Mouse (Mus musculus): Measurements from ENCODE around the gene B3gnt8. TPM values are rescaled to one million over a fixed set of nuclear protein-coding genes. Genes with fewer than 3 reads are reported as not detected.

The B3gnt8 gene
- total RNA-seq, 1 experiment, result 1.7 TPM

- H3K9ac ChIP-seq (ENCODE audit: insufficient read depth, low read depth, low read length, poor library complexity, severe bottlenecking), result no peak overlapping the region
- H3K4me3 ChIP-seq (ENCODE audit: insufficient read depth in 1 of 2, low read depth in 1 of 2, low read length in 2 of 2, poor library complexity in 1 of 2, severe bottlenecking in 1 of 2), result no peak overlapping the region
- H3K9me3 ChIP-seq (ENCODE audit: control insufficient read depth, insufficient read depth, low read depth, low read length), result no peaks in the 10 kb centered on the region
- in situ Hi-C loops (cut with MboI; ENCODE audit: low sequenced_read_pairs in 2 of 2, unreplicated experiment in 2 of 2), result no loop called here
- H3K27ac ChIP-seq (ENCODE audit: insufficient read depth, low read depth, low read length, poor library complexity, severe bottlenecking), result no peak overlapping the region
- DNase-seq (ENCODE audit: low read depth, low spot score), result no peak
- 0 out of 4 replicates have a peak, but pooled peaks cover 0 to 1% of the 10 kb centered on the region in 2 experiments for H3K4me1 ChIP-seq (ENCODE audit: control insufficient read depth in 2 of 2, insufficient read depth in 2 of 2, low read length in 2 of 2, poor library complexity in 1 of 2)
- H3K36me3 ChIP-seq (ENCODE audit: control insufficient read depth, insufficient read depth, low read length, poor library complexity, severe bottlenecking), result no peaks in the 10 kb centered on the region
- TF ChIP-seq ZNF384 (IDR thresholded peaks at IDR 0.05; ENCODE audit: low read depth, low read length), result no peak
- TF ChIP-seq MAFK (IDR thresholded peaks at IDR 0.05; ENCODE audit: insufficient read depth, low read depth, low read length), result no peak
- no peak for TF ChIP-seq CHD2 (IDR thresholded peaks at IDR 0.05; ENCODE audit: low read depth, low read length)
- no peak for TF ChIP-seq ZC3H11A (IDR thresholded peaks at IDR 0.05; ENCODE audit: borderline replicate concordance, low read depth, low read length)
- TF ChIP-seq HCFC1 (IDR thresholded peaks at IDR 0.05; ENCODE audit: borderline replicate concordance, insufficient read depth, low read length), result no peak
Measured at GRCm38 (mm10) chr7:25610056-25610455, 16.4 kb upstream of the B3gnt8 start.

- Histone ChIP-seq H3K9me3 (ENCODE audit: control insufficient read depth, insufficient read depth, low read depth, low read length) (no peaks in the 10 kb centered on the region), H3K9ac (ENCODE audit: insufficient read depth, low read depth, low read length, poor library complexity, severe bottlenecking) (no peak overlapping the region), H3K36me3 (ENCODE audit: control insufficient read depth, insufficient read depth, low read length, poor library complexity, severe bottlenecking) (no peaks in the 10 kb centered on the region), H3K4me1 (ENCODE audit: control insufficient read depth in 2 of 2, insufficient read depth in 2 of 2, low read length in 2 of 2, poor library complexity in 1 of 2) (0 out of 4 replicates have a peak, but pooled peaks cover 0 to 1% of the 10 kb centered on the region in 2 experiments), H3K27ac (ENCODE audit: insufficient read depth, low read depth, low read length, poor library complexity, severe bottlenecking) (no peak overlapping the region), H3K4me3 (ENCODE audit: insufficient read depth in 1 of 2, low read depth in 1 of 2, low read length in 2 of 2, poor library complexity in 1 of 2, severe bottlenecking in 1 of 2) (no peak overlapping the region)
- no peak for TF ChIP-seq MAFK (IDR thresholded peaks at IDR 0.05; ENCODE audit: insufficient read depth, low read depth, low read length)
- no peak for TF ChIP-seq ZNF384 (IDR thresholded peaks at IDR 0.05; ENCODE audit: low read depth, low read length)
- TF ChIP-seq ZC3H11A (IDR thresholded peaks at IDR 0.05; ENCODE audit: borderline replicate concordance, low read depth, low read length), result no peak
- TF ChIP-seq HCFC1 (IDR thresholded peaks at IDR 0.05; ENCODE audit: borderline replicate concordance, insufficient read depth, low read length), result no peak
- no peak for TF ChIP-seq CHD2 (IDR thresholded peaks at IDR 0.05; ENCODE audit: low read depth, low read length)
- no peak for DNase-seq (ENCODE audit: low read depth, low spot score)
- in situ Hi-C loops (cut with MboI; ENCODE audit: low sequenced_read_pairs in 2 of 2, unreplicated experiment in 2 of 2), result no loop called here
Measured at GRCm38 (mm10) chr7:25611501-25611900, 15.0 kb upstream of the B3gnt8 start.

GRCm38 (mm10) chr7:25614086-25614485 lies 12.4 kb upstream of the B3gnt8 start:
- H3K9me3 ChIP-seq (ENCODE audit: control insufficient read depth, insufficient read depth, low read depth, low read length), result no peaks in the 10 kb centered on the region
- no peak for DNase-seq (ENCODE audit: low read depth, low spot score)
- no peak overlapping the region for H3K9ac ChIP-seq (ENCODE audit: insufficient read depth, low read depth, low read length, poor library complexity, severe bottlenecking)
- no peaks in the 10 kb centered on the region for H3K36me3 ChIP-seq (ENCODE audit: control insufficient read depth, insufficient read depth, low read length, poor library complexity, severe bottlenecking)
- no peak overlapping the region for H3K27ac ChIP-seq (ENCODE audit: insufficient read depth, low read depth, low read length, poor library complexity, severe bottlenecking)
- H3K4me3 ChIP-seq (ENCODE audit: insufficient read depth in 1 of 2, low read depth in 1 of 2, low read length in 2 of 2, poor library complexity in 1 of 2, severe bottlenecking in 1 of 2), result no peak overlapping the region
- in situ Hi-C loops (cut with MboI; ENCODE audit: low sequenced_read_pairs in 2 of 2, unreplicated experiment in 2 of 2), result no loop called here
- no peak for TF ChIP-seq ZNF384 (IDR thresholded peaks at IDR 0.05; ENCODE audit: low read depth, low read length)
- TF ChIP-seq CHD2 (IDR thresholded peaks at IDR 0.05; ENCODE audit: low read depth, low read length), result no peak
- TF ChIP-seq MAFK (IDR thresholded peaks at IDR 0.05; ENCODE audit: insufficient read depth, low read depth, low read length), result no peak
- no peak for TF ChIP-seq ZC3H11A (IDR thresholded peaks at IDR 0.05; ENCODE audit: borderline replicate concordance, low read depth, low read length)
- TF ChIP-seq HCFC1 (IDR thresholded peaks at IDR 0.05; ENCODE audit: borderline replicate concordance, insufficient read depth, low read length), result no peak
- peaks cover 1 to 11% of the 10 kb centered on the region in 2 experiments; a peak in 2 of 4 replicates for H3K4me1 ChIP-seq (ENCODE audit: control insufficient read depth in 2 of 2, insufficient read depth in 2 of 2, low read length in 2 of 2, poor library complexity in 1 of 2)

GRCm38 (mm10) chr7:25614831-25615705 lies 11.4 kb upstream of the B3gnt8 start:
- H3K36me3 ChIP-seq (ENCODE audit: control insufficient read depth, insufficient read depth, low read length, poor library complexity, severe bottlenecking), result no peaks in the 10 kb centered on the region
- H3K27ac ChIP-seq (ENCODE audit: insufficient read depth, low read depth, low read length, poor library complexity, severe bottlenecking), result no peak overlapping the region
- no peak for TF ChIP-seq MAFK (IDR thresholded peaks at IDR 0.05; ENCODE audit: insufficient read depth, low read depth, low read length)
- no peaks in the 10 kb centered on the region for H3K9me3 ChIP-seq (ENCODE audit: control insufficient read depth, insufficient read depth, low read depth, low read length)
- no peak for DNase-seq (ENCODE audit: low read depth, low spot score)
- H3K4me1 ChIP-seq (ENCODE audit: control insufficient read depth in 2 of 2, insufficient read depth in 2 of 2, low read length in 2 of 2, poor library complexity in 1 of 2), result peaks cover 1 to 13% of the 10 kb centered on the region in 2 experiments; a peak in 3 of 4 replicates
- H3K9ac ChIP-seq (ENCODE audit: insufficient read depth, low read depth, low read length, poor library complexity, severe bottlenecking), result no peak overlapping the region
- no peak overlapping the region for H3K4me3 ChIP-seq (ENCODE audit: insufficient read depth in 1 of 2, low read depth in 1 of 2, low read length in 2 of 2, poor library complexity in 1 of 2, severe bottlenecking in 1 of 2)
- in situ Hi-C loops (cut with MboI; ENCODE audit: low sequenced_read_pairs in 2 of 2, unreplicated experiment in 2 of 2), result no loop called here

Data from ES-E14 (cell line).